Mouse (Mus musculus): Measurements from ENCODE around the gene Cntrl. TPM values are rescaled to one million over a fixed set of nuclear protein-coding genes. Genes with fewer than 3 reads are reported as not detected.
A peak's percentile ranks its signal among the peaks of the same experiment; 100 is the strongest.

Gene Cntrl
- polyA plus RNA-seq, 1 experiment from 2014 or later = 14.4 TPM

DNA sequence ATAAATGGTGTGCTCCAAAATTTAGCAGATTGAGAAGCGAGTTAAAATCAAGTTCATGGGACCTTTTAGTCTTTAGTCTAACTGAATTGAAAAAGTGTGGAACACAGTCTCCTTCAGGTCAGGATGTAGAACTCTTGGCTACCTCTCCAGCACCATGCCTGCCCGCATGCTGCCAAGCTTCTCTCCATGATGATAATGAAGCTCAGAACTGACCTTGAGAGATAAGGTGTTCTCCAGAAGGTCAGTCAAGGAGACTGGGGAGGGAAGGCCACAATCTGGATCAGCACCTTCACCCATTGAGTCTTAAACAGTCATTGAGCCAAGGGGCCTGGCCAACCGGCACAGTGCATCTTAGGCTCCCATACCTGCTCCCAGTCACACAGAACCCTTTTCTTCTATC, 97.5 kb downstream of the Cntrl start:
- no peak overlapping the region for H3K4me3 ChIP-seq
- no peaks in the 10 kb centered on the region for H3K36me3 ChIP-seq
- H3K27me3 ChIP-seq = no peaks in the 10 kb centered on the region
- ATAC-seq (replicated peaks; ENCODE audit: insufficient number of reproducible peaks, insufficient read depth, low FRiP score, low read depth) = no peak
- no peak overlapping the region for H3K9ac ChIP-seq
- WGBS = 74% methylated on average over 3 of the region's 3 CpGs
- H3K27ac ChIP-seq = no peak overlapping the region
- H3K4me2 ChIP-seq = no peak overlapping the region
- H3K4me1 ChIP-seq (replicated peaks) = 0 out of 2 replicates have a peak, but pooled peaks cover 1% of the 10 kb centered on the region
- no peaks in the 10 kb centered on the region for H3K9me3 ChIP-seq (replicated peaks)

DNA sequence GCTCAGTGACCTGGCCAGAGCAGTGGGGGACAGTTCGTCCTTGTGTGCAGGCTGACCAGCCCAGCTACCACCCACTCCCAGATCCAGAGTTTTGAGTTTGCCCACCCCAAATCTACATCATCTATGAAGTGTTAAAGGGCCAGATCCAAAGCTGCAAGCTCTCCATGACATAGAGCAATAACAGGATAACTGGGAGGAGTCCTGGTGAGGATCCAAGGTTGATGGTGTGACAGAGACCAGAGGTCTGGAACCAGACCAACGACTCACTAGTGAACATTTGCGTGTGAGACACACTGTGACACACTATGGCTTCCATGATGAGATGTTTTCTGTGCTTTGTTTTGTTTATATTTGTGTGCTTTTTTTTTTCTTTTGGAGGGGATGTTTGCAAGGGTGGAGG, 98.8 kb downstream of the Cntrl start:
- Histone ChIP-seq H3K36me3 (no peaks in the 10 kb centered on the region), H3K4me3 (no peak overlapping the region), H3K27ac (no peak overlapping the region), H3K9me3 (replicated peaks) (no peaks in the 10 kb centered on the region), H3K27me3 (no peaks in the 10 kb centered on the region), H3K9ac (no peak overlapping the region), H3K4me1 (replicated peaks) (no peaks in the 10 kb centered on the region), H3K4me2 (no peak overlapping the region)
- no peak for ATAC-seq (replicated peaks; ENCODE audit: insufficient number of reproducible peaks, insufficient read depth, low FRiP score, low read depth)
- WGBS = 77% methylated on average over 3 of the region's 3 CpGs

DNA sequence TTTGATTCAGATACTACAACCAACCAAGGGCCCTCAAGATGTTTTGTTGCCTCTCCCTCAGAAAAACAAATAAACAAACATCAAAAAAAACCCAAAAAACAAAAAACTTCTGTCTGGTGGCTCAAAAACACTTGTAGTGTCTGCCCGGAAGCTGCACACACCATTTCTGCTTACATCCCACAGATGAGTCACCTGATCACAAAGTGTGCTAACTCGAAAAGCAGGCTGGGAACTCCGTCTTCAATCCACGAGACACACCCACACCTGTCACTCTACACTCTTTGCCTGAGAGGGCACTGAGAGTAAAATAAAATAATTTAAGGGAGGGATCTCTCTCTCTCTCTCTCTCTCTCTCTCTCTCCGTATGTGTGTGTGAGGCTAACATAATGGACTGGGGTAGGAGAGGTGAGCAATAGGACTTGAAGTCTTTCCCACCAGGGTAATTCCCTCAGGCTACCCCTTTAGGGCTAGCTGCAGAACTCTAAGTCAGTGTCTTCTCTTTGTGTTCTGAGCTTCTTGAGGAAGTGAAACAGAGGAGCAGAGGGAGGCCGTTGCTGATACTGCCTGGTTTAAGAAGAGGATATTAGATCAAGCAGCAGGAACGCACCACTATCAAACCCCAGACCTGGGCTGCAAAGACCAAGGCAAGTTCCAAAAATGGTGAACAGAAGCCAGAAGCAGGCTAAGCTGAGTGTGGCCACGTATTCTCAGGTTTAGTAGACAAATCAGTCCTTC, 99.8 kb downstream of the Cntrl start:
- H3K36me3 ChIP-seq = no peaks in the 10 kb centered on the region
- no peaks in the 10 kb centered on the region for H3K9me3 ChIP-seq (replicated peaks)
- no peaks in the 10 kb centered on the region for H3K27me3 ChIP-seq
- WGBS = 60% methylated on average over 8 of the region's 8 CpGs
- no peak overlapping the region for H3K4me3 ChIP-seq
- no peak overlapping the region for H3K9ac ChIP-seq
- H3K4me1 ChIP-seq (replicated peaks) = no peaks in the 10 kb centered on the region
- ATAC-seq (replicated peaks; ENCODE audit: insufficient number of reproducible peaks, insufficient read depth, low FRiP score, low read depth) = no peak
- H3K4me2 ChIP-seq = no peak overlapping the region
- no peak overlapping the region for H3K27ac ChIP-seq

DNA sequence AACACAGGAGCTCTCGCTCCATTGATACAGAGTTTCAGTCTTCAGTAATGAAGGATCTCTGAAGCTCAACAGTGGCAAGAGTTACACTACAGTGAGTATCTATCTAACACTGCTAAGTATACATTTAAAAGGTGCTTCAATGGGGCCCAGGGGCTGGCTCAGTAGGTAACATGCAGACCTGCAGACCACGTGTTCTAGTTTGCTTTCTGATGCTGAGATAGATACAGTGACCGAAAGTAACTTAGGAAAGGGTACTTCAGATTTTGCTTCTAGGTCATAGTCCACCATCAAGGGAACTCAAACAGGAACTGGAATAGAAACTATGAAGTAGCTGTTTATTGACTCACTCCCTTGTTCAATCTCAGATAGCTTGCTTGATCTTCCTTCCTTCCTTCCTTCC, 102.4 kb downstream of the Cntrl start:
- Histone ChIP-seq H3K4me3 (no peak overlapping the region), H3K9ac (no peak overlapping the region), H3K27ac (no peak overlapping the region), H3K36me3 (no peaks in the 10 kb centered on the region), H3K4me2 (no peak overlapping the region), H3K27me3 (no peaks in the 10 kb centered on the region), H3K9me3 (replicated peaks) (no peaks in the 10 kb centered on the region), H3K4me1 (replicated peaks) (peaks cover 2% of the 10 kb centered on the region; the same call in 1 of the 2 replicates)
- WGBS = 73% methylated on average over 3 of the region's 3 CpGs
- no peak for ATAC-seq (replicated peaks; ENCODE audit: insufficient number of reproducible peaks, insufficient read depth, low FRiP score, low read depth)

DNA sequence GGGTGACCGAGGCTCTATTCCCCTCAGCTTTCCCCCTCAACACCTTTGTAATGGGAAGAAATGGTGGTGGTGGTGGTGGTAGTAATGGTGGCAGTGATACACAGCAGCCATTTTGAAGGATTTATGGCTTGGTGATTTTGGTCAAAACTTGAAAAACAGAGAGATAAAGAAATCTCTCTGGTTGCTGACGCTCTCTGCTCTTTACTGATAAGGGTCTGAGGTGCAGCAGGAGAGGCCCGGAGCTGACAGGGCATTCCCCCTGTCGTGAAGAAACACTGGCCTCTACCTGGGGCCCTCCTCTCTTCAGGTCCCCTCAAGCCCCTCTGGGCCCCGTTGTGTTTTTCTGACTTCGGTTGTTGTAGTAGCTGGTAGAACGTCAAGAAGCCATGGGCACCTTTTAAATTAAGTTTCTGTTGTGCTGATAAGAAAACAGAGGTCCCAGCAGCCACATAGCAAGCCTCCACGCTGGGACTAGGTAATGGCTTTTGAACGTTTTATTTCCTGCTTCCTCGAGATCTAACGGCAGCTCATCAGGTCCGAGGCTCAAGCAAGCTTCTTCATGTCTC, 104.1 kb downstream of the Cntrl start:
- Histone ChIP-seq H3K4me3 (no peak overlapping the region), H3K4me1 (replicated peaks) (peaks cover 2% of the 10 kb centered on the region; the same call in 1 of the 2 replicates), H3K27me3 (no peaks in the 10 kb centered on the region), H3K9me3 (replicated peaks) (no peaks in the 10 kb centered on the region), H3K36me3 (no peaks in the 10 kb centered on the region), H3K4me2 (no peak overlapping the region), H3K9ac (no peak overlapping the region), H3K27ac (no peak overlapping the region)
- WGBS = 53% methylated on average over 12 of the region's 12 CpGs
- ATAC-seq (replicated peaks; ENCODE audit: insufficient number of reproducible peaks, insufficient read depth, low FRiP score, low read depth) = no peak

DNA sequence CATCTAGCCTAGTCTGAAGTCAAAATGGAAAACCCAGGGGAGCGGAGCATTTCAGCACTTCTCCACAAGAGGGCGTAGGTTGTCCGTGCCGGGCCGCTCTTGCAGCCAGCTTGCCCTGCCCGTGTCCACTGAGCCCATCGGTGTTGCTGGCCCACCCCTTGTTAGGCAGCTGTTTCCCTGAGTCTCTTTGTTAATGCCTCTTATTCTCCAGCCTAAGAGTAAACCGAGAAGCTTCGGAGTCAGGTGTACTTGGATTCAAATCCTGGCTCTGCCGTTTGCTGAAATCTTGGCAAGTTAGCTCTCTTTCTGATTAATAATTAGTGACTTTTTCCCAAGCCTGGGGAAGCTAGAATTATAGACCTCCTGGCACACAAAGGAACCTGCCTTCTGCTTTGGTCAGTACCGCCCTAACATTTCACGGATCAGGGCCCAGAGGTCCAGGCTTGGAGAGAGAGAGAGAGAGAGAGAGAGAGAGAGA, 105.6 kb downstream of the Cntrl start:
- Histone ChIP-seq H3K36me3 (no peaks in the 10 kb centered on the region), H3K27ac (no peak overlapping the region), H3K9ac (0 out of 2 replicates have a peak overlapping the region, but pooled peaks have one; percentile 26), H3K9me3 (replicated peaks) (no peaks in the 10 kb centered on the region), H3K27me3 (no peaks in the 10 kb centered on the region), H3K4me1 (replicated peaks) (peaks cover 2% of the 10 kb centered on the region; the same call in 1 of the 2 replicates), H3K4me3 (no peak overlapping the region; the same call in 1 of the 2 replicates), H3K4me2 (peak overlapping the region; percentile 40)
- WGBS = 9% methylated on average over 12 of the region's 12 CpGs
- ATAC-seq (replicated peaks; ENCODE audit: insufficient number of reproducible peaks, insufficient read depth, low FRiP score, low read depth) = peak; percentile 58; the same call in 1 of the 2 replicates

DNA sequence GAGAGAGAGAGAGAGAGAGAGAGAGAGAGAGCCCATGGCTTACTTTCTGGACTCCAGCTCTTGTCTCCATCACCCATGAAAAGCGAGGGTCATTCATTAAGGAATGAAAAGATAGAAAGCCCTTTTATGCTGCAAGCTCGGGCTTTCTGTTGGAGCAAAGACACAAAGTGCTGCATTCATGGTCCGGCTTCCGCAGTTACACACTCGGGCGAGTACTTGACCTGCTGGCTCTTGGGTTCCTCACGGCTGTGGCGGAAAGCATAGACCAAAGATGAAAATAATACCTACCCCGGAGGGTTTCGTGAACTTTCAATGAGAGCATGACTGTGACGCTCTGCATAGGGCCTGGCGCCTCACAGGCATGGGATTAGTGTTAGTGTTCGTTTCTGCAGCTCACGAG, 106.1 kb downstream of the Cntrl start:
- Histone ChIP-seq H3K27ac (no peak overlapping the region), H3K4me2 (no peak overlapping the region)

DNA sequence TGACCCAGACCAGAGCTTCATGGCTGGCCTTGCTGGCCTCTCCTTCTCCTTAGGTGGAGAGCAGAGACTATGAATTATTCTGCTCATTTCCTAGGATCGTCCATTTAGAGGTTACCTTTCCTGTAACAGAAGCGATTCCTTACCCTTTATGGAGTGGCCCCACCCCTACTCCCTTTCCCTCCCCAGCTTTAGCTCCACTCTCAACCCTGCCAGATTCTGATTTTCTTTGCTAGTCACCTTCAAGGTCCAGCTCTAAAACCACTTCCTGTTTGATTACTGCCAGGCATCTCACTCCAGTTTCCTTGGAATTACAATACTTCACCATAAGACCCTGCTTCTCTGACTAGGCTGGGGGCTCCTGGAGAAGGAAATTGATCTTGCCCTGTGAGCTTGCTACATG, 107.4 kb downstream of the Cntrl start:
- 78% methylated on average over 2 of the region's 2 CpGs for WGBS
- no peak overlapping the region for H3K9ac ChIP-seq
- H3K4me3 ChIP-seq = no peak overlapping the region
- H3K9me3 ChIP-seq (replicated peaks) = no peaks in the 10 kb centered on the region
- peaks cover 4% of the 10 kb centered on the region; the same call in 1 of the 2 replicates for H3K4me1 ChIP-seq (replicated peaks)
- H3K36me3 ChIP-seq = no peaks in the 10 kb centered on the region
- no peak overlapping the region for H3K27ac ChIP-seq
- no peaks in the 10 kb centered on the region for H3K27me3 ChIP-seq
- H3K4me2 ChIP-seq = no peak overlapping the region
- ATAC-seq (replicated peaks; ENCODE audit: insufficient number of reproducible peaks, insufficient read depth, low FRiP score, low read depth) = no peak

More for the DNA sequence above, 106.1 kb downstream of the Cntrl start:
- peaks cover 2% of the 10 kb centered on the region; the same call in 1 of the 2 replicates for H3K4me1 ChIP-seq (replicated peaks)
- H3K9ac ChIP-seq = no peak overlapping the region
- H3K4me3 ChIP-seq = no peak overlapping the region
- ATAC-seq (replicated peaks; ENCODE audit: insufficient number of reproducible peaks, insufficient read depth, low FRiP score, low read depth) = no peak
- H3K9me3 ChIP-seq (replicated peaks) = no peaks in the 10 kb centered on the region
- H3K36me3 ChIP-seq = no peaks in the 10 kb centered on the region
- H3K27me3 ChIP-seq = no peaks in the 10 kb centered on the region
- 78% methylated on average over 14 of the region's 14 CpGs for WGBS

DNA sequence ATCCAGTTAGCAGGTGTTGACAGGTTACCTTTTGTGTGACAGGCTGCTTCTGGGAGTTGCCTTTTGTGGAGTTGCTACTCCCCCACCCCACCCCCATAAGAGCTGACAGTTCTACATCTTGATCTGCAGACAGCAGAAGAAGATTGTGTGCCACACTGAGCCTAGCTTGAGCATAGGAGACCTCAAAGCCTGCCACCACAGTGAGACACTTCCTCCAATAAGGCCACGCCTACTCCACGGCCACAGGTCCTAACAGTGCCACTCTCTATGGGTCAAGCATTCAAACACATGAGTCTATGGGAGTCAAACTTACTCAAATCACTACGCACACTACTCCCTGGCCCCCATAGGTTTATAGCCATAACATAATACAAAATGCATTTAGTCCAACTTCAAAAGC, 109.4 kb downstream of the Cntrl start:
- Histone ChIP-seq H3K27me3 (no peaks in the 10 kb centered on the region), H3K36me3 (no peaks in the 10 kb centered on the region), H3K4me2 (no peak overlapping the region), H3K4me3 (no peak overlapping the region), H3K4me1 (replicated peaks) (peaks cover 4% of the 10 kb centered on the region; the same call in 1 of the 2 replicates), H3K9me3 (replicated peaks) (no peaks in the 10 kb centered on the region), H3K9ac (no peak overlapping the region), H3K27ac (no peak overlapping the region)
- ATAC-seq (replicated peaks; ENCODE audit: insufficient number of reproducible peaks, insufficient read depth, low FRiP score, low read depth) = no peak
- WGBS = 93% methylated on average over 3 of the region's 3 CpGs

DNA sequence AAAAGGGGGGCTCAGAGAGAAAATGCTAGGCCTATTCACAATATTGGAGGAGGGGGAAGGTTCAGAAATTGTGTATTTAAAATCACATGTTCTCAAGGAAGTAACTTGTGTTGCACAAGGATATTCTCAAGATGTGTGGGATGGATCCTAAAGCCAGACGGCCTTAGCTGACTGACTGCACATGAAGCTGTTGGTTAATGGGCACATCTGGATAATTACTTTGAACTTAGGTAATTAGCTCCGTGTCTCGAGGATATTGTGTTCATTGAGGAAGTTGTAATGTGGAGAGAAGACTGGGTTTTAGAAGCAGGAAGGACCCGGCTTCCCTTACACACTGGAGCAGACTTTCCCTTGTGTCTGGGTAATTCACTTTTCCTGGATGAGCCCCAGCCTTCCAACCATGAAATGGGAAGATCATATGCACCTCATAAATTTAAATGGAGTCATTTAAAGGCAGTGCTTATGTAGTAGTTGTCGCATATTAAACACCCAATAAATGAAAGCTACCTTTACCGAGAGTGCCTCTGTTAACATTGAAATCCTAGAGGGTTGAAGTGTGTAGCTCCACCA, 113.6 kb downstream of the Cntrl start:
- H3K4me1 ChIP-seq (replicated peaks) = 0 out of 2 replicates have a peak, but pooled peaks cover 2% of the 10 kb centered on the region
- WGBS = 72% methylated on average over 6 of the region's 6 CpGs

DNA sequence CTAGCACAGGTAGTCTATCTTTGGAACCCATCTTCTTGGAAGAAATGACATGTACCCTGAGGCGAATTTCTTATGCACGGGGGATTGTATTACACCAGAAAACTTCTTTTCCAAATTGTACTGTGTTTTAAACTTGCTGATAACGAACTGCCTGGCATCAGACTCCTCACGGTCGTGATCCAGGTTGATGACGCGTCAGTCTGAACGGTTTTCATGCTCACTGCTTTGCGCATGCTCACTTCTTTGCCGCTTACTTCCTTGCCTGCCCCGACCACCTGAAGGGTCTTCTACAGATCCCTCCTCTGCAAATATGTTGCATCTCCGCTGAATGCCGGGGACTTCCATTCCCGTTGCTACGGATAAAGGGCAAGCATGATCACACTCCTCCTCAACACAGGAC, 115.0 kb downstream of the Cntrl start:
- no peak overlapping the region for H3K9ac ChIP-seq
- no peaks in the 10 kb centered on the region for H3K27me3 ChIP-seq
- H3K9me3 ChIP-seq (replicated peaks) = no peaks in the 10 kb centered on the region
- 0 out of 2 replicates have a peak, but pooled peaks cover 2% of the 10 kb centered on the region for H3K4me1 ChIP-seq (replicated peaks)
- ATAC-seq (replicated peaks; ENCODE audit: insufficient number of reproducible peaks, insufficient read depth, low FRiP score, low read depth) = no peak
- H3K36me3 ChIP-seq = no peaks in the 10 kb centered on the region
- H3K4me2 ChIP-seq = no peak overlapping the region
- 82% methylated on average over 15 of the region's 15 CpGs for WGBS
- no peak overlapping the region for H3K27ac ChIP-seq
- no peak overlapping the region for H3K4me3 ChIP-seq

More for the DNA sequence above, 113.6 kb downstream of the Cntrl start:
- no peak overlapping the region for H3K4me2 ChIP-seq
- H3K36me3 ChIP-seq = no peaks in the 10 kb centered on the region
- no peak overlapping the region for H3K27ac ChIP-seq
- ATAC-seq (replicated peaks; ENCODE audit: insufficient number of reproducible peaks, insufficient read depth, low FRiP score, low read depth) = no peak
- H3K9me3 ChIP-seq (replicated peaks) = no peaks in the 10 kb centered on the region
- H3K27me3 ChIP-seq = no peaks in the 10 kb centered on the region
- H3K4me3 ChIP-seq = no peak overlapping the region
- no peak overlapping the region for H3K9ac ChIP-seq
